Mouse (Mus musculus) CD4-positive helper T cell, adult 2 months (primary cell): ENCODE results near the gene Ppm1h.

Experiments
- DNase-seq: peaks from one replicate; pipeline ENCODE4 v3.0.0-alpha.2; 2012; ENCODE audit warnings: low read depth, missing footprints, low spot score

Gene Ppm1h

DNA sequence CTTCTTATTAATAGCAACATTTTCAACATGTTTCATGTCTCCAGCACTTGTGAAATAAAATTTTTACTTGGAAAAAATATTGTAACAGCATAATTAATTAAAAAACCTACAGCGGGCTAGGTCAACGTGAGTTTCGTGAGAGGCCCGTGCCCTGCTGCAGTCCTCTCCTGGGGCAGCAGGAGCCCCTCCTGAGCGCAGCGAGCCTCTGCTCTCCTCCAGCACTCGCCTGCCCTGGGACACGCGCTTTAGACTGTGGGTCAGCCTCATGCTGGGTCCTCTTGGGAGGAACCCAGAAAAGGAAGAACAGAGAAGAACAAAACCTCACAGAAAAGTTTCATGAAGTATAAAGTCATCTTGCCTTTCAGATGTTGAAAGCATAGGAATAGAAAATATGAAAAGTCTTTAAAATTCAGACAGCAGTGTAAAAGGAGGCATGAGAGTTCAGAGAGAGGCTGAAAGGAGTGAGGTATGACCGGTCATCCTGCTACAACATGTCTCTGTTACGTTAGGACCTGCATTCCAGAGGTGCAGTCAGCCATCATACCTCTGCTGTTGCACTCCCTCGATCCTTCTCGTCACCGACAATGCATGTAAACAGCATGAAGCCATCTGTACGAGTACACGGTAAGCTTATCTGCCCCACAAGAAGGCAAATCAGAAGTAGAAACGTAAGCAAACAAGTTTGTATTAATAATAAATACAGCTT is 316.0 kb downstream of the Ppm1h start:
- no peak for DNase-seq
